Mouse (Mus musculus) E14TG2a.4 (cell line): ENCODE results near the gene Vmn1r65.

Source experiments
- CTCF ChIP-seq: conservative IDR thresholded peaks from 2 replicates; pipeline ENCODE4 v1.5.1; 2014; ENCODE audit warnings: low read length
- NANOG ChIP-seq: IDR thresholded peaks from 2 replicates; pipeline ENCODE4 v1.6.1; 2014; ENCODE audit warnings: borderline replicate concordance, low read length, mixed read lengths
- POU5F1 ChIP-seq: IDR thresholded peaks from 2 replicates; pipeline ENCODE4 v1.6.1; 2014; ENCODE audit warnings: low read length, borderline replicate concordance

GRCm38 (mm10) chr7:6044861-6045260 lies 34.1 kb upstream of the Vmn1r65 start, which contains the start of gene Nlrp4c:
- TF ChIP-seq CTCF = no peak
- TF ChIP-seq NANOG = no peak
- no peak for TF ChIP-seq POU5F1
